Mouse (Mus musculus): Measurements from ENCODE around the gene Arap1.

DNA sequence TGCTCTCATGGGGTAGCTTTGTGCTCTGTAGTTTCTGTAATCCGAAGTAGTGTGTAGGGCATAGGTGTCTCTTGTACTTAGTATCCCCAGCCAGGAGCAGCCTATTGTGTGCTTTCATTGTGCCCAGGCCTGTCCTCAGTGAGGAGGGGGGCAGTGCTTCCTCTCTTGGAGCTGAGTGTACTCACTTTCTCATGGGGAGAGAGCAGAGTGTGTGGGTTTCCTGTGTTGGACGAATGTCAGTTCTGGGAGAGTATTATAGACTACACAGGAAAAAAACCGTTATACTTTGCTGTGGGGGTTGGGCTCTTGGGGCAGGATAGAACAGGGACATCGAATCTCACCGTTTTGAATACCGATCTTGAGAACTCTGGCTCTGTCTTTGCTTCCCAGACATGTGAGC is 6.5 kb upstream of the Arap1 start:
- TF ChIP-seq CTCF (IDR thresholded peaks at IDR 0.05; ENCODE audit: low read depth, low read length): no peak
- TF ChIP-seq POLR2A (IDR thresholded peaks at IDR 0.05; ENCODE audit: borderline replicate concordance, low read depth, low read length): no peak

Measured in bone marrow macrophage, adult 2 months (primary cell).